Mouse (Mus musculus) cerebellum, postnatal 36 days (tissue): ENCODE results near the gene Isg20l2.

Experiments used
- DNase-seq, 2 experiments: peaks; one replicate each; pipeline ENCODE4 v3.0.0; 2021 to 2022; ENCODE audit warnings: mixed read lengths in 2 of 2

The Isg20l2 gene

GRCm38 (mm10) chr3:87980728-87981127 lies 50.6 kb downstream of the Isg20l2 start:
- DNase-seq: no peak

DNA sequence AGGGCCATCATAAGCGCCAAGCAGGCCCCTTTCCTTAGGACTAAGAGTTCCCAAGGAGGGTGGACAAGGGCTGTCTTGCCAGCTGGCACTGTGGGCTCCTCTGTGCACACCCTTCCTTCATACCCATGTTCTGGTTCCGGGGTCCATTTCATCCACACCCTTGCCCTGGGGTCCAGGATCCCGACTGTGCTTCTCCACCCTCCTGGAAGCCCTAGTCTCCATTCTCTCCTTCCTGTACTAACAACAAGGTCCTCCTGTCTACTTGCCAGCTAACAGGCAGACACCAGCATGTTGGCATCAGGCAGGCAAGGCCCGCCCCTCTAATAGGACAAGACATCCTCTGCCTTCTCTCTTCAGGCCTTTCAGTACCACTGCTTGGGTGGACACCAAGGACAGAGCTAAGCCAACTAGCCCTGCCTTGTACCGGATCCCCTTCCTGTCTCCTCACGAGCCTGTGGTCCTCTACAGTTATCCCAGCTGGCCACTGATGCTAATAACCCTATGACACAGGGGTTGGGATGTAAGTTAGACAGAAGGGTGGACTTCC lies 51.2 kb downstream of the Isg20l2 start:
- DNase-seq: no peak

DNA sequence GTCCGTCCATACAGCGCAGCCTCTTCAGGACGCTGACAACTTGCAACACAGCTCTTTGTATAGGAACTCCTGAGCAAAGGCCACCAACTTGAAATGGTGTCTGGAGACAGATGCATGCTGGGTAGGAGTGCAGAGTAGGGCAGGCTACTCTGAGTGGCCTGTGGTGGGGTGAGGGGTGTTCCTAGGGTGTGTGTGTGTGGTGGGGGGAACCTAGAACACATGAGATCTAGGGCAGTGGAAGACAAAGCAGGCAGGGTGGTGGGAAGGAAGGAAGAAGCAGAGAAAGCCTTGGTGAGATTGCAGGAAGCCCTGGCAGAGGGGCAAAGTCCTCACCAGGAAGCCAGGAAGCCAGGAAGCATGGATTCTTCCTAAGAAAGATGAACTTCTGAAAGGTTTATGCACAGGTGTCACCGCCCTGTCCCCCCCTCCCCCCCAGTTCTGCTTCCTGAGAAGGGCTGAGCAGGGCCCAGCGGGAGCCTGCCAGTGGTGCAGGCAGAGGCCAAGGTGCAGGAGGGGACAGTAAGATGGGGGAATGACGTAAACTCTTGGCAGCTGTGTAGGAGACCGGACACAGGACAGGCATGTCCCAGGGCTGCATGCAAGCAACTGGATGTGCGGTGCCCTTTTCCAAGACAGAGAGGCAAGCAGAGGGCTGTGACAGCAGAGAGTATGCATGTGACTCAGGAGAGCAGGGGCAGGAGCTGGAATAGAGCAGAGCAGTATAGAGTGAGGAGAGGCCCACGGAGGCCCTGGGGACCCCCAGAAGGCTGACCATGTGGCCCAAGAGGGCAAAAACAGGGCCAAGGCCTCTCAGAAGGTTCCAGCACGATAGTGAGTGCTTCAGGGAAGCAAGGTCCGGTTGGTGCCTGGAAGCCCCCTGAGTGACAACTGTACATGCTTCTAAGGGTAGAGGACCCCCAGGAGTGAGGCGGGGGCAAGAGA lies 52.1 kb downstream of the Isg20l2 start:
- DNase-seq: no peak

- DNase-seq: no peak
These were observed 52.9 kb downstream of the Isg20l2 start for GRCm38 (mm10) chr3:87982836-87983601.

DNA sequence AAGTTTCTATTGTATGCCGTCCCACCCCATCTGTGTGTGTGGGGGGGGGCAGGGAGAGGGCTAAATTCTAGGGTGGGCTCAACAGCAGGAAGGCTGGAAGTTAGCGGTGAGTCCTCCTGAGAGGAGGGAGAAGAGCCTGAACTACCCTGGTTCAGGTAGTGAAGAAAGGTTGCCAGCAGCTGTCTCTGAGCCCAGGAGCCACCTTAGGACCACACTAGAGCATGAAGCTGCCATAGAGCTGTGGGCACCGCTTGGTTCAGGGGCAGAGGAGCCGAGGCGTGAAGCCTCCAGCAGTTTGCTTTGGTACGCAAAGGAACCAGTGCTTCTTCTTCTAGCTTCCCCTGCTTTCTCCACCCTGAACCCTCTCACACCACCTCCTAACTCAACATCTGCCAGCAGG lies 53.5 kb downstream of the Isg20l2 start:
- DNase-seq: no peak

GRCm38 (mm10) chr3:87984094-87984493 lies 54.0 kb downstream of the Isg20l2 start:
- DNase-seq: no peak

DNA sequence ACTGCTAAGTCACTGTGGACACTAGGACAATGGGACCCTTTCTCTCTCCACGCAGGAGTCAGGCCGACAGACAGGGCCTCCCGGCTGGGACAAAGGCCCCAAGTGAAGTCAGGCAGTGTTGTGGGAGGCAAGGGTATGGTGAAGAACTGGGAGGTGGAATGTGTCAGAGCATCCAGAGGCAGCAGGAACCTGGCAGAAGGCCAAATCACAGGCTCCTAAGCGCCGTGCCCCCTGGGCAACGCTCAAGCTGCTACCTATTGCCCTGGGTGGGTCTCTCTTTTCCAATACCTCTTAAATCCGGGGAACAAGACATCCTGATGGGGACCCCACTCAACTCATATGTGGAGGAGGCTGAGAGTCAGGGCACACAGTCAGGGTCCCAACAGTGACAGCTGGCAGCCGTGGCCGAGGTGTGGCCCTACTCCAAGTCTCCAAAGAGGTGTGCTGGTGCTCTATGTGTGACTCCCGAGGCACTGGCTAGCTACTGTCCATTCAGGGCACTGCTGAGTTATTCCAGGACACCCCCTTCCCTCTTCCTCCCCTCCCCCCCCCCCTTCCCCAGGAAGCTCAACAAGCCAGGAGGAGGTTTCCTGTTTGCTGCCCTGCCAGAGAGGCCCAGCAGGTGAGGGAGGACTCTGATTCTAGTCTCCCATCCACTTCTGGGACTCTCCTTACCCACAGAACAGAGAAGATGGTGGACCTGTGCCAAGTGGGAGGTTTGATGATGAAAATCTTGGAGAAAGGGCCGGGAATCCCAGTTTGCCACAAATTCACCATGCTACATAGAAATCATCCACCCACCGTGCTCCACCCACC lies 55.6 kb downstream of the Isg20l2 start:
- DNase-seq: peak in 1 of 2 experiments; percentile 21

- peak; percentile 90 to 92 for DNase-seq
These were observed 56.8 kb downstream of the Isg20l2 start for GRCm38 (mm10) chr3:87986868-87987267.

DNA sequence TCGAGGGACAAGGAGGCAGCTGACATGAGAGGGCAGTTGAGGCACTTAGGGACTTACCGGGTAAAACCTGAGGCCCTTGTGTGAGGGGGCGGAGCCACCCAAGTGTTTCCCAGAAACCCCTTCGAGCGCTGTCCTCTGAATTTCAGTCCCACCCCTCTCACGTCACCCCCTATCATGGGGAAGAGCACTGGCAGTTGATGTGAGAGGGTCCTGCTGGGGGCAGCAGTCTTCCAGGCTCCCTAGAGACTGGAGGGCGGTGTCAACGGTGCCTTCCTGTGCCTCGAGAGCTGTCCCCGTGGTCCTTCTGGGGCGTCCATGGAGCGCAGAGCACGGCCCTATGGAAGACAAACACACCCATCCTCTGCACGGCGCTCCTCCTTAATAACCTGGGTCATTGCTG lies 57.5 kb downstream of the Isg20l2 start:
- no peak for DNase-seq

DNA sequence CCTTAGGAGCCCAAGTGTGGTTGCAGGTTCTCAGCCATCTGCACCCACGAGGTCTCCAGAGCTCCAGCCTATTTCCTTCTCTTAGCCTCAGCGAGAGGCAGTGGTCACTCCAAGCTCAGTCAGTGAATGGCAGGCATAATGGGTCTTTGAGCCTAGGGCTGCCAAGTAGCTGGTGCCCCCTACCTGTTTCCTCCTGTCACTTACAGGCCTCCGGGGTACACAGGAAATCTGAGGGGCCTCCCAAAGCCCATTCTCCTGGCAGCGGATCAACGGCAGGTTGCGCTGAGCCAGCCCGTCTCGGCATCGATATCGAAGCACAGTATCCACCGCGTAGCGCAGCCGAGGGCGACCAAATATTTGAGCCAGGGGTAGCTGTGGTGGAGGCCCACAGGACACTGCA lies 58.0 kb downstream of the Isg20l2 start:
- no peak for DNase-seq

GRCm38 (mm10) chr3:87989935-87990334 lies 59.8 kb downstream of the Isg20l2 start:
- no peak for DNase-seq
